Mouse (Mus musculus): ENCODE results near the gene Pou3f1. TPM values are rescaled to one million over a fixed set of nuclear protein-coding genes. Genes with fewer than 3 reads are reported as not detected.

Gene Pou3f1
- total RNA-seq, 2 experiments from 2014 or later = 0.11 to 0.16 TPM

- peak; percentile 72 to 80 for DNase-seq
- intact Hi-C loops (cut with DNase I) = no loop called here
Measured at GRCm38 (mm10) chr4:124656854-124657650, 445 bp downstream of the Pou3f1 start.

GRCm38 (mm10) chr4:124657781-124658180, 1.2 kb downstream of the Pou3f1 start:
- DNase-seq = peak in 1 of 2 experiments; percentile 6

GRCm38 (mm10) chr4:124658412-124658851, 1.8 kb downstream of the Pou3f1 start:
- DNase-seq = peak; percentile 18 to 21
- intact Hi-C loops (cut with DNase I) = no loop called here

More at GRCm38 (mm10) chr4:124657781-124658180, 1.2 kb downstream of the Pou3f1 start:
- intact Hi-C loops (cut with DNase I) = no loop called here

- DNase-seq = peak; percentile 18 to 42
- intact Hi-C loops (cut with DNase I) = no loop called here
Measured at GRCm38 (mm10) chr4:124659251-124660217, 2.9 kb downstream of the Pou3f1 start.

- DNase-seq = no peak
- intact Hi-C loops (cut with DNase I) = no loop called here
Measured at GRCm38 (mm10) chr4:124660603-124661002, 4.0 kb downstream of the Pou3f1 start.

- intact Hi-C loops (cut with DNase I) = no loop called here
- DNase-seq = no peak
Measured at GRCm38 (mm10) chr4:124663034-124663433, 6.4 kb downstream of the Pou3f1 start.

- intact Hi-C loops (cut with DNase I) = no loop called here
- no peak for DNase-seq
Measured at GRCm38 (mm10) chr4:124664185-124664584, 7.6 kb downstream of the Pou3f1 start.

GRCm38 (mm10) chr4:124664604-124665003, 8.0 kb downstream of the Pou3f1 start:
- DNase-seq = no peak
- intact Hi-C loops (cut with DNase I) = no loop called here

- intact Hi-C loops (cut with DNase I) = no loop called here
- DNase-seq = no peak
Measured at GRCm38 (mm10) chr4:124667476-124668033, 10.9 kb downstream of the Pou3f1 start.

- no peak for DNase-seq
- intact Hi-C loops (cut with DNase I) = no loop called here
Measured at GRCm38 (mm10) chr4:124668078-124668477, 11.5 kb downstream of the Pou3f1 start.

GRCm38 (mm10) chr4:124670232-124670631, 13.6 kb downstream of the Pou3f1 start:
- intact Hi-C loops (cut with DNase I) = no loop called here
- DNase-seq = no peak

- no peak for DNase-seq
- intact Hi-C loops (cut with DNase I) = no loop called here
Measured at GRCm38 (mm10) chr4:124671583-124671982, 15.0 kb downstream of the Pou3f1 start.

GRCm38 (mm10) chr4:124672347-124673320, 16.0 kb downstream of the Pou3f1 start:
- DNase-seq = no peak
- intact Hi-C loops (cut with DNase I) = no loop called here

GRCm38 (mm10) chr4:124674334-124675032, 17.9 kb downstream of the Pou3f1 start:
- DNase-seq = no peak
- intact Hi-C loops (cut with DNase I) = loop anchor here (1.0 to 5.0 kb wide), 4 partner anchors 446 to 734 kb away; no protein-coding TSS in a partner anchor

- peak; percentile 57 to 74 for DNase-seq
- intact Hi-C loops (cut with DNase I) = loop anchor here (1.0 to 5.0 kb wide), 4 partner anchors 447 to 734 kb away; no protein-coding TSS in a partner anchor
Measured at GRCm38 (mm10) chr4:124675037-124675436, 18.4 kb downstream of the Pou3f1 start.

GRCm38 (mm10) chr4:124675958-124676357, 19.4 kb downstream of the Pou3f1 start:
- intact Hi-C loops (cut with DNase I) = loop anchor here (1.0 to 5.0 kb wide), 4 partner anchors 448 to 735 kb away; no protein-coding TSS in a partner anchor
- no peak for DNase-seq

GRCm38 (mm10) chr4:124682270-124682669, 25.7 kb downstream of the Pou3f1 start:
- no peak for DNase-seq
- intact Hi-C loops (cut with DNase I) = loop anchor here (2.0 to 5.0 kb wide), 2 partner anchors 29 to 40 kb away; no protein-coding TSS in a partner anchor

- intact Hi-C loops (cut with DNase I) = loop anchor here (2.0 to 5.0 kb wide), 2 partner anchors 27 to 39 kb away; no protein-coding TSS in a partner anchor
Measured at GRCm38 (mm10) chr4:124683474-124683873, 26.9 kb downstream of the Pou3f1 start.

GRCm38 (mm10) chr4:124685004-124685403, 28.4 kb downstream of the Pou3f1 start:
- no peak for DNase-seq
- intact Hi-C loops (cut with DNase I) = no loop called here

More at GRCm38 (mm10) chr4:124683474-124683873, 26.9 kb downstream of the Pou3f1 start:
- no peak for DNase-seq
